Mouse (Mus musculus): ENCODE results near the gene Lmod1. TPM values are rescaled to one million over a fixed set of nuclear protein-coding genes. Genes with fewer than 3 reads are reported as not detected.

Gene Lmod1
- 0.63 and 0.83 TPM in 2 replicates for polyA plus RNA-seq (2012; rRNA removed)

DNA sequence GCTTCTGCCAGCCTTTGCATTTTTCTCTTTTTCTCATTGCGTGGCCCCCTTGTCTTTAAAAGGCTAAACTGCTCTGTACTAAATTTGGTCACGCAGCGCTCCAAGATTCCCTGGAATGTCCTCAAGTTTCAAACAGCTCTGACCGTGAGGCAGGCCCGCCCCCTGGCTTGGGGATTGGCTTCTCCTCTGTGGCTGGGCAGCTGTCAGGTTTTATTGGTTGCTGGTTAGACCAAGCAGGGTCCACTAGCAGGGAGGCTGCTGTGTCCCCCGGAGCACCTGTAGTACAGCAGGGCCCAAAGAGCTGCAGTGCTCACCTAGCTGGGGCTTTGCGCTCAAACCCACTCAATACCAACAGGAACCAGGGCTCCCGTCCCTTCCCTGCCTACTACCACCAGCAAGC lies at the start of gene Lmod1:
Gene Lmod1, plus strand, starts transcription at position 237 of the 400 bp plus-strand sequence.

GRCm38 (mm10) chr1:135283826-135284291 lies 40.7 kb upstream of the Lmod1 start, which contains the start of gene Rnpep:
Gene Rnpep, minus strand, starts transcription at chr1:135284084.

DNA sequence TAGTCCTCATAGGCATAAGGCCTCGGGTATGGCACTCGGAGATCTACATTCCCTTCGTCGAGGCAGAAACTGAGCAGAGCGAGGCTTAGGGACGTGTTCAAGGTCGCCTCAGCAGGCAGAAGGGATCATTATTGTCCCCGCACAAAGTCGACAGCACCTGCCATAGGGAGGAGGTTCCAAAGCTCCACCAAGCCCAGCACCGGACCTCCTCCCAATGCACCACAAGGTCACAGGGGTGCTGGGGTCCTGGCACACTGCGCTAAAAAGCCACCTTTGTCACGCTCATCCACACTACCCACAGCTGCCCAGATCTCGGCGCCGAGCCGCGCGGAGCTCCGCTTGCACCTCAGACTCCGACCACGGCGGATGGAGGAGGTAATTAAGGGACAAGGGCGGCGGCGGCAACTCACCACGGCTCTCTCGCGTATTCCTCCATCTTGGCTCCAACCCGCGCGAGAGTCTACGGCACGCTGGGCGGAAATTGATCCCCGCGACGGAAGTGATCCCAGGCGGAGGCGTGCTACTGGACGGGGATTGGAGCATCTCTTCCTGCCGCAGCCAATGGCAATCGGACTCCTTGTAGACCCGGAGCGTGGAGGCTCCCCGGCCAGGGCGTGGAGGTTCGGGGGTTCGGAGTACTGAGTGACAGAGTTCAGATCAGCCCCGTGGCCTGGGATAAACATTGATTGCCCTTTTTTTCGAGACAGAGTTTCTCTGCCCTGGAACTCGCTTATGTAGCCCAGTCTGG lies 11.1 kb upstream of the Lmod1 start, which contains the start of gene Timm17a:
Gene Timm17a, minus strand, starts transcription at position 495 of the 748 bp plus-strand sequence.

GRCm38 (mm10) chr1:135374868-135375581 lies 50.4 kb downstream of the Lmod1 start, which contains the start of gene Shisa4:
Gene Shisa4, minus strand, starts transcription at chr1:135375237.

Other genes starting within 250 kb of the Lmod1 start
- gene Lgr6, start 219.5 kb upstream of the Lmod1 start, polyA plus RNA-seq (2012; rRNA removed), result 0.11 and 0.45 TPM in 2 replicates
- gene Ptpn7, start 192.1 kb upstream of the Lmod1 start, polyA plus RNA-seq (2012; rRNA removed), result 2.1 and 2.3 TPM in 2 replicates
- gene Arl8a, start 178.0 kb upstream of the Lmod1 start, polyA plus RNA-seq (2012; rRNA removed), result 82.5 and 97.0 TPM in 2 replicates
- 0.02 TPM in 1 of 2 replicates, not detected in the other for gene Gpr37l1, start 157.1 kb upstream of the Lmod1 start, polyA plus RNA-seq (2012; rRNA removed)
- gene Elf3, start 66.2 kb upstream of the Lmod1 start, polyA plus RNA-seq (2012; rRNA removed), result 0.70 and 1.2 TPM in 2 replicates
- gene Rnpep, start 40.7 kb upstream of the Lmod1 start, polyA plus RNA-seq (2012; rRNA removed), result 40.7 and 48.9 TPM in 2 replicates
- gene Timm17a, start 11.0 kb upstream of the Lmod1 start, polyA plus RNA-seq (2012; rRNA removed), result 52.6 and 54.9 TPM in 2 replicates
- gene Shisa4, start 50.4 kb downstream of the Lmod1 start, polyA plus RNA-seq (2012; rRNA removed), result 29.3 and 35.1 TPM in 2 replicates
- gene Ipo9, start 105.7 kb downstream of the Lmod1 start, polyA plus RNA-seq (2012; rRNA removed), result 148 and 188 TPM in 2 replicates